Mouse (Mus musculus) C2C12 (cell line): ENCODE measurements around the gene Mllt3. TPM values are rescaled to one million over a fixed set of nuclear protein-coding genes. Genes with fewer than 3 reads are reported as not detected.

ENCODE experiments used
- H3K27me3 ChIP-seq: one replicate; pipeline ENCODE4 v1.6.1; 2011; ENCODE audit not compliant: control insufficient read depth, insufficient read depth, insufficient read length
- H3K36me3 ChIP-seq: one replicate; pipeline ENCODE4 v1.6.1; 2011; ENCODE audit not compliant: control insufficient read depth, insufficient read depth
- H3K4me3 ChIP-seq: one replicate; pipeline ENCODE4 v1.5.1; 2011; ENCODE audit warnings: mild to moderate bottlenecking, control low read depth; ENCODE audit not compliant: poor library complexity, insufficient read depth, severe bottlenecking
- H3K79me2 ChIP-seq: one replicate; pipeline ENCODE4 v1.6.1; 2011; ENCODE audit not compliant: control insufficient read depth, insufficient read depth
- H3K79me3 ChIP-seq: one replicate; pipeline ENCODE4 v1.6.1; 2011; ENCODE audit warnings: low read depth, control low read depth
- H3ac ChIP-seq: one replicate; pipeline ENCODE3; 2011; ENCODE audit warnings: low read depth; ENCODE audit not compliant: control insufficient read depth, insufficient read length
- CEBPB ChIP-seq: IDR thresholded peaks from one replicate; pipeline ENCODE4 v1.6.1; 2011; ENCODE audit warnings: low read depth, mild to moderate bottlenecking, control low read depth, moderate library complexity
- CTCF ChIP-seq: IDR thresholded peaks from one replicate; pipeline ENCODE4 v1.5.1; 2011; ENCODE audit not compliant: control insufficient read depth, insufficient read depth, insufficient read length
- FOSL1 ChIP-seq: IDR thresholded peaks from one replicate; pipeline ENCODE4 v1.8.0; 2011; ENCODE audit warnings: mild to moderate bottlenecking, low read length; ENCODE audit not compliant: poor library complexity, insufficient read depth, severe bottlenecking
- MAX ChIP-seq: IDR thresholded peaks from one replicate; pipeline ENCODE4 v1.6.1; 2011; ENCODE audit warnings: mild to moderate bottlenecking, control low read depth
- MYOD1 ChIP-seq: IDR thresholded peaks from one replicate; pipeline ENCODE4 v1.6.1; 2011; ENCODE audit warnings: low read depth; ENCODE audit not compliant: control insufficient read depth, insufficient read length
- MYOG ChIP-seq: IDR thresholded peaks from one replicate; pipeline ENCODE4 v1.6.1; 2011; ENCODE audit not compliant: control insufficient read depth, insufficient read length; ENCODE audit errors: extremely low read depth
- USF1 ChIP-seq: IDR thresholded peaks from one replicate; pipeline ENCODE4 v1.6.1; 2011; ENCODE audit warnings: low read depth, mild to moderate bottlenecking, control low read depth, moderate library complexity
- long read RNA-seq, 2 experiments: library from polyadenylated mRNA; unstranded; transcript quantifications; one replicate each; pipeline ENCODE4 v2.0.0; 2019 to 2020
- polyA plus RNA-seq: library from polyadenylated mRNA; unstranded; fragments of >200 nt; fragmentation: generic; extraction: Trizol; gene quantifications from one replicate; pipeline ENCODE4 v1.2.1, GENCODE M21; 2012; ENCODE audit warnings: missing spikeins

Mllt3 gene
- 8.1 TPM for polyA plus RNA-seq
- long read RNA-seq, experiment 1, full-length matches to known transcripts: 2 of 6 reads
- long read RNA-seq, experiment 1, partial matches to known transcripts: 1 of 6 reads
- long read RNA-seq, experiment 1, other reads (novel, unspliced or antisense): 3 of 6 reads
- long read RNA-seq, experiment 2, partial matches to known transcripts: 0 of 3 reads
- long read RNA-seq, experiment 2, other reads (novel, unspliced or antisense): 3 of 3 reads

GRCm38 (mm10) chr4:88033216-88033653, at the start of gene Mllt3:
TSS of gene Mllt3 (minus strand) at chr4:88033364.
- peaks cover 14% of the 10 kb centered on the region for H3K79me2 ChIP-seq
- TF ChIP-seq MYOD1: no peak
- TF ChIP-seq CTCF: no peak
- no peak for TF ChIP-seq USF1
- TF ChIP-seq CEBPB: no peak
- no peak for TF ChIP-seq MAX
- TF ChIP-seq FOSL1: no peak
- no peak for TF ChIP-seq MYOG
- no peaks in the 10 kb centered on the region for H3K79me3 ChIP-seq
- peak within 1 kb of the TSS; percentile 64 for H3K4me3 ChIP-seq
- H3K36me3 ChIP-seq: no peaks in the 10 kb centered on the region
- H3ac ChIP-seq: peak within 1 kb of the TSS; percentile 81
- H3K27me3 ChIP-seq: no peaks in the 10 kb centered on the region

GRCm38 (mm10) chr4:88082381-88082780, 49.2 kb upstream of the Mllt3 start:
- no peaks in the 10 kb centered on the region for H3K27me3 ChIP-seq
- no peak overlapping the region for H3K4me3 ChIP-seq
- no peaks in the 10 kb centered on the region for H3K79me2 ChIP-seq
- no peak overlapping the region for H3ac ChIP-seq
- H3K79me3 ChIP-seq: no peaks in the 10 kb centered on the region
- H3K36me3 ChIP-seq: no peaks in the 10 kb centered on the region
- TF ChIP-seq MAX: no peak
- no peak for TF ChIP-seq MYOD1
- no peak for TF ChIP-seq USF1
- no peak for TF ChIP-seq CEBPB
- TF ChIP-seq FOSL1: no peak
- TF ChIP-seq MYOG: no peak
- no peak for TF ChIP-seq CTCF

- Histone ChIP-seq H3K79me2 (no peaks in the 10 kb centered on the region), H3ac (no peak overlapping the region), H3K79me3 (no peaks in the 10 kb centered on the region), H3K36me3 (no peaks in the 10 kb centered on the region), H3K27me3 (no peaks in the 10 kb centered on the region), H3K4me3 (no peak overlapping the region)
- no peak for TF ChIP-seq CTCF
- no peak for TF ChIP-seq CEBPB
- no peak for TF ChIP-seq MAX
- no peak for TF ChIP-seq MYOD1
- no peak for TF ChIP-seq USF1
- TF ChIP-seq MYOG: no peak
- TF ChIP-seq FOSL1: no peak
Observed at GRCm38 (mm10) chr4:88081885-88082284, 48.7 kb upstream of the Mllt3 start.

GRCm38 (mm10) chr4:88081417-88081816, 48.3 kb upstream of the Mllt3 start:
- no peak for TF ChIP-seq MAX
- Histone ChIP-seq H3K27me3 (no peaks in the 10 kb centered on the region), H3K4me3 (no peak overlapping the region), H3K36me3 (no peaks in the 10 kb centered on the region), H3K79me3 (no peaks in the 10 kb centered on the region), H3K79me2 (no peaks in the 10 kb centered on the region), H3ac (no peak overlapping the region)

- Histone ChIP-seq H3K79me3 (no peaks in the 10 kb centered on the region), H3K79me2 (no peaks in the 10 kb centered on the region), H3K27me3 (no peaks in the 10 kb centered on the region), H3K36me3 (no peaks in the 10 kb centered on the region), H3ac (no peak overlapping the region), H3K4me3 (no peak overlapping the region)
- TF ChIP-seq CTCF (no peak), FOSL1 (no peak), MAX (no peak), MYOD1 (no peak), USF1 (no peak), MYOG (no peak), CEBPB (no peak)
Observed at GRCm38 (mm10) chr4:88078983-88079382, 45.8 kb upstream of the Mllt3 start.

- H3K4me3 ChIP-seq: no peak overlapping the region
- no peak overlapping the region for H3ac ChIP-seq
- no peaks in the 10 kb centered on the region for H3K36me3 ChIP-seq
- no peaks in the 10 kb centered on the region for H3K79me2 ChIP-seq
- H3K79me3 ChIP-seq: no peaks in the 10 kb centered on the region
- H3K27me3 ChIP-seq: no peaks in the 10 kb centered on the region
- TF ChIP-seq MYOG: no peak
- no peak for TF ChIP-seq CEBPB
- no peak for TF ChIP-seq CTCF
- TF ChIP-seq FOSL1: no peak
- TF ChIP-seq MYOD1: no peak
- no peak for TF ChIP-seq USF1
- no peak for TF ChIP-seq MAX
Observed at GRCm38 (mm10) chr4:88075388-88075787, 42.2 kb upstream of the Mllt3 start.
